Comparison of ENCODE assay signal across 15 mouse cellular contexts in the genomic region with DNA sequence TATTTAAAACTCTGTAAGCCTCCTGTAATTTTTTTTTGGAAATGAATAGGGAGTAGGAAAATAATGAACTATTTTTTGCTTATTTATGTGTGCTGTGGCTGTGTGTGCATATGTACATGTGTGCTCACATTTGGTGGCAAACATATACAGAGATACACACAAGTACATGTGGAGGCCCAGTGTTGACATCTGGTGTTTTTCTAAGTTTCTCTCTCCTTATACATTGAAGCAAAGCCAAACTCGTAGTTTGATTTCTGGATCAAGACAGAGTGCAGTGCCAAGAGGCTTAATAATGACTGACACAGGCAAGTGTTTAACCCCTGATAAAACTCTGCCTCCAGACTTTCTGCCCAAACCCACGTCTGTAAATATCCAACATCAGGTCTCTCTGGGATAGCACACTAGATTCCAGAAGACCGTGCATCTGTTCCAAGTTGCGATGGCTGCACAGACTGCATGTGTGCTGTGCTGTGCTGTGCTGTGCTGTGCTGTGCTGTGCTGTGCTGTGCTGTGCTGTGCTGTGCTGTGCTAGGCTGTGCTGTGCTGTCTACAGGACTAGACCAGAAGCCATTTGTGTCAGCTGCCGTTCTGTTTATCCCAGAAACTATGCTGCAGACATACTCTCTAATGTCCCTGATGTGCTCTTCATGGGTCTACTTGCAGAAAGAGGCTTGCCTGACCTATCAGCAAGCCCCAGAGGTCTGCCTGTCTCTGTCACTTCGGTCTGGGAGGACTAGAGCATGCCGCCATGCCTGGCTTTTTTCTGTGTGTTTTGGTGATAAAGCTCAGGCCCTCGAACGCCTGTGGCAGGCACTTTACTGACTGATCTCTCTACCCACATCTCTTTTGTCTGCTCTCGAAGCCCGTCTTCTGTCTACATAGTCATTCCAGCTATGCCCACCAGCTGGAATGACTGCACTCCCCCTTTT.
A peak's percentile ranks its signal among the peaks of the same experiment; 100 is the strongest.
DNase-seq lines count a peak whose midpoint lies in the region; ATAC-seq lines count a peak whose summit lies in the region.
"Had no signal": no experiment of that assay in that cellular context is flagged by ENCODE, and none has a peak within 500 bp of the region (broad histone marks: within the 10 kb centered on the region; RNA-seq: fewer than 3 reads in every experiment).

No protein-coding gene starts in this region.

- H3K4me3 ChIP-seq in forebrain, embryonic 15.5 days = no peak overlapping the region
- no peak overlapping the region for H3K4me3 ChIP-seq in forebrain, embryonic 10.5 days
- no peak overlapping the region for H3K4me3 ChIP-seq in liver, embryonic 12.5 days
- H3K4me3 ChIP-seq in embryonic facial prominence, embryonic 13.5 days = no peak overlapping the region
- H3K4me3 ChIP-seq in liver, embryonic 16.5 days (ENCODE audit: low read depth, low read length) = no peak overlapping the region
- H3K4me3 ChIP-seq: erythroblast, embryonic 14.5 days; heart, embryonic 15.5 days had no signal

- no peak overlapping the region for H3K9ac ChIP-seq in forebrain, embryonic 15.5 days (replicated peaks)
- H3K9ac ChIP-seq in liver, embryonic 12.5 days = no peak overlapping the region
- H3K9ac ChIP-seq in embryonic facial prominence, embryonic 13.5 days = no peak overlapping the region
- no peak overlapping the region for H3K9ac ChIP-seq in liver, embryonic 16.5 days (ENCODE audit: low read depth, low read length)
- H3K9ac ChIP-seq: heart, embryonic 15.5 days had no signal

- H3K27ac ChIP-seq in forebrain, embryonic 15.5 days (replicated peaks) = peak overlapping the region; percentile 63
- H3K27ac ChIP-seq in forebrain, embryonic 10.5 days = no peak overlapping the region
- H3K27ac ChIP-seq in liver, embryonic 12.5 days = no peak overlapping the region
- 0 out of 2 replicates have a peak overlapping the region, but pooled peaks have one; percentile 39 for H3K27ac ChIP-seq in embryonic facial prominence, embryonic 13.5 days
- H3K27ac ChIP-seq in liver, embryonic 16.5 days (ENCODE audit: low read length) = no peak overlapping the region
- H3K27ac ChIP-seq: heart, embryonic 15.5 days; kidney, postnatal 0 days; macrophage had no signal

- 64% methylated on average over 11 of the region's 11 CpGs for WGBS in forebrain, embryonic 15.5 days
- WGBS in forebrain, embryonic 10.5 days = 86% methylated on average over 11 of the region's 11 CpGs
- 28% methylated on average over 11 of the region's 11 CpGs for WGBS in liver, embryonic 12.5 days (ENCODE audit: insufficient replicate concordance)
- WGBS in embryonic facial prominence, embryonic 13.5 days = 76% methylated on average over 11 of the region's 11 CpGs
- whole genome bisulfite sequencing in liver, embryonic 16.5 days (ENCODE audit: insufficient replicate concordance) = 34% methylated on average over 11 of the region's 11 CpGs

- H3K36me3 ChIP-seq in forebrain, embryonic 15.5 days = no peaks in the 10 kb centered on the region
- peaks cover 10% of the 10 kb centered on the region; the same call in 1 of the 2 replicates for H3K36me3 ChIP-seq in forebrain, embryonic 10.5 days (replicated peaks)
- H3K36me3 ChIP-seq in liver, embryonic 12.5 days = no peaks in the 10 kb centered on the region
- peaks cover 13% of the 10 kb centered on the region; the same call in 1 of the 2 replicates for H3K36me3 ChIP-seq in embryonic facial prominence, embryonic 13.5 days
- no peaks in the 10 kb centered on the region for H3K36me3 ChIP-seq in liver, embryonic 16.5 days (ENCODE audit: control insufficient read depth, insufficient read depth)
- H3K36me3 ChIP-seq: heart, embryonic 15.5 days had no signal

- no peak overlapping the region for H3K4me2 ChIP-seq in forebrain, embryonic 15.5 days (replicated peaks)
- H3K4me2 ChIP-seq in liver, embryonic 12.5 days = no peak overlapping the region
- H3K4me2 ChIP-seq in embryonic facial prominence, embryonic 13.5 days = no peak overlapping the region
- H3K4me2 ChIP-seq in liver, embryonic 16.5 days (ENCODE audit: low read depth, low read length) = no peak overlapping the region
- H3K4me2 ChIP-seq: heart, embryonic 15.5 days had no signal

- peak; percentile 60; the same call in 1 of the 2 replicates for ATAC-seq in forebrain, embryonic 15.5 days (replicated peaks)
- peak; percentile 52; the same call in 1 of the 2 replicates for ATAC-seq in liver, embryonic 12.5 days
- ATAC-seq in embryonic facial prominence, embryonic 13.5 days (ENCODE audit: insufficient number of reproducible peaks, insufficient read depth, low FRiP score, low TSS enrichment, low read depth) = no peak
- peak; percentile 16; the same call in 1 of the 2 replicates for ATAC-seq in liver, embryonic 16.5 days (ENCODE audit: low read depth)

- no peak for DNase-seq in forebrain, embryonic 10.5 days (ENCODE audit: extremely low spot score, low spot score)
- DNase-seq in liver = no peak
- no peak for DNase-seq in adrenal gland, adult 2 months
- no peak for DNase-seq in spleen, postnatal 14 days (ENCODE audit: low spot score in 2 of 2)
- DNase-seq: adrenal gland, postnatal 36 days; layer of hippocampus, adult 9-11 months; spleen, adult 18-20 months had no signal

- no peaks in the 10 kb centered on the region for H3K9me3 ChIP-seq in forebrain, embryonic 15.5 days
- no peaks in the 10 kb centered on the region for H3K9me3 ChIP-seq in forebrain, embryonic 10.5 days
- H3K9me3 ChIP-seq in liver, embryonic 12.5 days (replicated peaks) = no peaks in the 10 kb centered on the region
- no peaks in the 10 kb centered on the region for H3K9me3 ChIP-seq in embryonic facial prominence, embryonic 13.5 days
- H3K9me3 ChIP-seq in liver, embryonic 16.5 days (replicated peaks; ENCODE audit: control insufficient read depth, low read length) = no peaks in the 10 kb centered on the region
- H3K9me3 ChIP-seq: heart, embryonic 15.5 days had no signal

- no peaks in the 10 kb centered on the region for H3K27me3 ChIP-seq in forebrain, embryonic 15.5 days
- H3K27me3 ChIP-seq in forebrain, embryonic 10.5 days (ENCODE audit: poor library complexity, severe bottlenecking) = 0 out of 2 replicates have a peak, but pooled peaks cover 7% of the 10 kb centered on the region
- no peaks in the 10 kb centered on the region for H3K27me3 ChIP-seq in liver, embryonic 12.5 days (replicated peaks)
- no peaks in the 10 kb centered on the region for H3K27me3 ChIP-seq in embryonic facial prominence, embryonic 13.5 days
- H3K27me3 ChIP-seq in liver, embryonic 16.5 days (ENCODE audit: control insufficient read depth, insufficient read depth, low read depth, low read length) = no peaks in the 10 kb centered on the region
- H3K27me3 ChIP-seq: heart, embryonic 15.5 days had no signal

- peaks cover 43% of the 10 kb centered on the region for H3K4me1 ChIP-seq in forebrain, embryonic 15.5 days
- H3K4me1 ChIP-seq in forebrain, embryonic 10.5 days = peaks cover 62% of the 10 kb centered on the region
- H3K4me1 ChIP-seq in liver, embryonic 12.5 days = peaks cover 8% of the 10 kb centered on the region; the same call in 1 of the 2 replicates
- peaks cover 24% of the 10 kb centered on the region for H3K4me1 ChIP-seq in embryonic facial prominence, embryonic 13.5 days
- H3K4me1 ChIP-seq in liver, embryonic 16.5 days (ENCODE audit: control insufficient read depth, low read depth, low read length) = no peaks in the 10 kb centered on the region

Comparison
In these comparisons a context has a peak if more than half of its experiments do, and no peak if none do; other contexts are left out.
1. H3K27ac ChIP-seq: peak in forebrain, embryonic 15.5 days (single experiment) and embryonic facial prominence, embryonic 13.5 days (single experiment); none in forebrain, embryonic 10.5 days (single experiment), liver, embryonic 12.5 days (single experiment) and liver, embryonic 16.5 days (single experiment).